Mouse (Mus musculus): ENCODE data around the gene Coro2b.

GRCm38 (mm10) chr9:62539251-62539711, 2.4 kb upstream of the Coro2b start:
- TF ChIP-seq CHD2 (IDR thresholded peaks at IDR 0.05; ENCODE audit: low read depth, low read length) = no peak
- TF ChIP-seq MAFK (IDR thresholded peaks at IDR 0.05; ENCODE audit: insufficient read depth, low read depth, low read length) = no peak

Data from ES-E14 (cell line).